Mouse (Mus musculus) right cerebral cortex, postnatal 10 days (tissue): ENCODE results near the gene Olfr821.
"Not testable (repeated sequence)": the region's sequence is repeated elsewhere in the genome, so short reads cannot be mapped to it uniquely, and the experiment has no call there.

Experiments
- DNase-seq, 2 experiments: peaks; one replicate each; pipeline ENCODE4 v3.0.0; 2021; ENCODE audit warnings: low spot score in 2 of 2

Gene Olfr821

GRCm38 (mm10) chr10:130030048-130030447, at the start of gene Olfr821:
Gene Olfr821 (plus strand): TSS chr10:130030348.
- DNase-seq = no peak

GRCm38 (mm10) chr10:129981867-129982266, 48.3 kb upstream of the Olfr821 start:
- DNase-seq = not testable (repeated sequence)

- not testable (repeated sequence) for DNase-seq
These were observed 45.2 kb upstream of the Olfr821 start, which contains the start of gene Gm10310 for GRCm38 (mm10) chr10:129984962-129985361. Gene Gm10310 (minus strand): TSS chr10:129985062.

GRCm38 (mm10) chr10:130004104-130004503, 26.0 kb upstream of the Olfr821 start:
- DNase-seq = not testable (repeated sequence)

GRCm38 (mm10) chr10:130005366-130005765, 24.8 kb upstream of the Olfr821 start:
- DNase-seq = not testable (repeated sequence)

GRCm38 (mm10) chr10:130012321-130012720, 17.8 kb upstream of the Olfr821 start, which contains the start of gene Olfr820:
Gene Olfr820 (plus strand): TSS chr10:130012621.
- no peak for DNase-seq

- DNase-seq = no peak
These were observed 6.9 kb downstream of the Olfr821 start for GRCm38 (mm10) chr10:130037096-130037495.

- no peak for DNase-seq
These were observed 40.8 kb downstream of the Olfr821 start, which contains the start of gene Olfr822 for GRCm38 (mm10) chr10:130070910-130071309. Gene Olfr822 (plus strand): TSS chr10:130071210.
